Mouse (Mus musculus) hindbrain, embryonic 14.5 days (tissue): ENCODE data around the gene Tmem184a. TPM values are rescaled to one million over a fixed set of nuclear protein-coding genes. Genes with fewer than 3 reads are reported as not detected.

Source experiments
- ATAC-seq: fragments of 200-750 bp; cut with Nextera tagmentation; 2 replicates; pipeline ENCODE4 v1.8.0; 2017; ENCODE audit warnings: moderate number of reproducible peaks, mild to moderate bottlenecking, moderate TSS enrichment, moderate library complexity; ENCODE audit not compliant: low FRiP score
- DNase-seq: peaks from one replicate; pipeline ENCODE4 v3.0.0-alpha.2; 2015; ENCODE audit warnings: low spot score
- H3K27ac ChIP-seq: fragments of 300-500 bp; sonication (generic); 2 replicates; pipeline ENCODE4 v1.5.1; 2014; ENCODE audit warnings: mild to moderate bottlenecking, moderate library complexity
- H3K27me3 ChIP-seq: fragments of 300-500 bp; sonication (generic); 2 replicates; pipeline ENCODE4 v1.6.1; 2014; ENCODE audit warnings: mild to moderate bottlenecking, low read length, mixed read lengths; ENCODE audit not compliant: control insufficient read depth, insufficient read depth
- H3K36me3 ChIP-seq: fragments of 300-500 bp; sonication (generic); replicated peaks from 2 replicates; pipeline ENCODE4 v1.6.1; 2014; ENCODE audit not compliant: control insufficient read depth, insufficient read depth
- H3K4me1 ChIP-seq: fragments of 300-500 bp; sonication (generic); replicated peaks from 2 replicates; pipeline ENCODE4 v1.6.1; 2014; ENCODE audit warnings: antibody characterized with exemption, low read length, mixed read lengths; ENCODE audit not compliant: control insufficient read depth, insufficient read depth
- H3K4me2 ChIP-seq: fragments of 300-500 bp; sonication (generic); replicated peaks from 2 replicates; pipeline ENCODE4 v1.6.1; 2014; ENCODE audit warnings: mild to moderate bottlenecking, moderate library complexity
- H3K4me3 ChIP-seq: fragments of 300-500 bp; sonication (generic); replicated peaks from 2 replicates; pipeline ENCODE4 v1.5.1; 2014; ENCODE audit warnings: mild to moderate bottlenecking, low read length
- H3K9ac ChIP-seq: fragments of 300-500 bp; sonication (generic); 2 replicates; pipeline ENCODE4 v1.6.1; 2014
- H3K9me3 ChIP-seq: fragments of 300-500 bp; sonication (generic); 2 replicates; pipeline ENCODE4 v1.6.1; 2016; ENCODE audit warnings: low read length; ENCODE audit not compliant: control insufficient read depth
- WGBS: fragments of 180-500 bp; shearing (Covaris S2); extraction: QIAGEN DNeasy Blood & Tissue Kit; methylation state at CpG from one replicate; pipeline ENCODE4 v1.1.7; 2014; 5-methylcytosine and 5-hydroxymethylcytosine counted together
- polyA plus RNA-seq: library from polyadenylated mRNA; unstranded; fragments of >200 nt; fragmentation: Nextera tagmentation; extraction: Ambion mirVana; gene quantifications from 2 replicates; pipeline ENCODE4 v1.2.1, GENCODE M21; 2014

Tmem184a gene
- polyA plus RNA-seq, 1 experiment from 2014 or later: not detected

DNA sequence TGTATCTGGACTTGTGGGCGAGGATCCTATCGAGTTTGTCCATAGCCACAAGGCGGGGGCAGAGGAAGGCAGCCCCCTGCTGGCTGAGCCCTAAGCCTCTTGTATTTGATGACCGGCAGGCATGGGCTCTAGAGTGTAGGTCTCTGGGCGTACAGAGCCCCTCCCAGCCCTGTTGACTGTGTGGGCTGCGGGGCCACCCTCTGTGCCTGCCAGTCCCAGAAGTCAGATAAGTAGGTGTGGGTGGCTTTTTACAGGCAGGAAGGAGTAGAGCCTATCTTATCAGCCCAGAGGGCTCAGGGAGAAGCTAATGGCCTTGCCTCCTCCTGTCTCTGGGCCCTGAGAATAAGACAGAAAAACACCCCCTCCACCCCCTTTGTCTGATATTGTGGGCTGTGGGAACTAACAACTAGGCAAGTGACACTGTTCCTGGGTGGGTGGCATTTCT, 15.6 kb downstream of the Tmem184a start:
- no peak overlapping the region for H3K4me3 ChIP-seq
- no peaks in the 10 kb centered on the region for H3K9me3 ChIP-seq
- ATAC-seq: no peak
- 10% methylated on average over 6 of the region's 6 CpGs for WGBS
- no peak for DNase-seq
- H3K27ac ChIP-seq: no peak overlapping the region
- H3K27me3 ChIP-seq: no peaks in the 10 kb centered on the region
- H3K4me1 ChIP-seq: peaks cover 3% of the 10 kb centered on the region
- H3K9ac ChIP-seq: no peak overlapping the region
- peaks cover 30% of the 10 kb centered on the region for H3K36me3 ChIP-seq
- H3K4me2 ChIP-seq: no peak overlapping the region

- Histone ChIP-seq H3K9me3 (no peaks in the 10 kb centered on the region), H3K27me3 (no peaks in the 10 kb centered on the region), H3K4me2 (peak overlapping the region; percentile 28; the same call in 1 of the 2 replicates), H3K36me3 (peaks cover 30% of the 10 kb centered on the region), H3K9ac (no peak overlapping the region), H3K27ac (no peak overlapping the region), H3K4me3 (no peak overlapping the region), H3K4me1 (peaks cover 8% of the 10 kb centered on the region)
- 9% methylated on average over 12 of the region's 12 CpGs for WGBS
- peak; percentile 36 for DNase-seq
- peak; percentile 41; the same call in 1 of the 2 replicates for ATAC-seq
Measured at GRCm38 (mm10) chr5:139803601-139804102, 16.1 kb downstream of the Tmem184a start.

- H3K36me3 ChIP-seq: peaks cover 30% of the 10 kb centered on the region
- H3K4me2 ChIP-seq: no peak overlapping the region
- WGBS: 81% methylated on average over 8 of the region's 8 CpGs
- peaks cover 12% of the 10 kb centered on the region for H3K4me1 ChIP-seq
- no peaks in the 10 kb centered on the region for H3K9me3 ChIP-seq
- ATAC-seq (no peak), DNase-seq (no peak)
- H3K9ac ChIP-seq: no peak overlapping the region
- no peaks in the 10 kb centered on the region for H3K27me3 ChIP-seq
- H3K27ac ChIP-seq: no peak overlapping the region
- H3K4me3 ChIP-seq: no peak overlapping the region
Measured at GRCm38 (mm10) chr5:139803165-139803564, 16.6 kb downstream of the Tmem184a start.

GRCm38 (mm10) chr5:139801880-139802279, 17.8 kb downstream of the Tmem184a start:
- Histone ChIP-seq H3K9ac (no peak overlapping the region), H3K27ac (no peak overlapping the region), H3K36me3 (peaks cover 30% of the 10 kb centered on the region), H3K4me1 (peaks cover 25% of the 10 kb centered on the region), H3K9me3 (no peaks in the 10 kb centered on the region), H3K4me3 (no peak overlapping the region), H3K4me2 (no peak overlapping the region), H3K27me3 (no peaks in the 10 kb centered on the region)
- WGBS: 93% methylated on average over 10 of the region's 10 CpGs
- no peak for ATAC-seq
- DNase-seq: no peak

DNA sequence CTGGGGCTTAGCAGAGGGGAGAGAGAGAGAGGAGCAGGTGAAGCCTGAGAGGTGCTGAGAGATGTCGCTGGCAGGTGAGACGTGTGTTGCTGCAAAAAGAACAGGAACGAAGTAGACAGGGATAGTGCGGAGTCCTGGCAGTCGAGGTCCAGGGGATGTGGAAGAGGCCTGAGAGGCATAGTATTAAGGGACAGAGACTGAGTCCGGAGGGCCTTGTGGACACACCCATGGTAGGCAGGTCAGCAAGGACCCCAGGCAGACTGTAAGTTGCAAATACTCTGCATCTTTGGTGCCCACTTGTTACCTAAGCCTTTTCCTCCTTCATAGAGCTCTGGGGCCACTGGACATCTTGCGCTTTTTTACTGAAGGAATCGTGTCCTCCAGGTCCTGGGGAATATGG, 18.5 kb downstream of the Tmem184a start:
- H3K9me3 ChIP-seq: no peaks in the 10 kb centered on the region
- no peak overlapping the region for H3K9ac ChIP-seq
- H3K36me3 ChIP-seq: peaks cover 30% of the 10 kb centered on the region
- DNase-seq: no peak
- no peaks in the 10 kb centered on the region for H3K27me3 ChIP-seq
- ATAC-seq: no peak
- H3K4me3 ChIP-seq: no peak overlapping the region
- H3K4me2 ChIP-seq: no peak overlapping the region
- peaks cover 30% of the 10 kb centered on the region for H3K4me1 ChIP-seq
- H3K27ac ChIP-seq: no peak overlapping the region
- WGBS: 92% methylated on average over 8 of the region's 8 CpGs

- Histone ChIP-seq H3K36me3 (peaks cover 30% of the 10 kb centered on the region), H3K27ac (no peak overlapping the region), H3K4me1 (peaks cover 30% of the 10 kb centered on the region), H3K4me2 (no peak overlapping the region), H3K27me3 (no peaks in the 10 kb centered on the region), H3K4me3 (no peak overlapping the region), H3K9ac (no peak overlapping the region), H3K9me3 (no peaks in the 10 kb centered on the region)
- WGBS: 88% methylated on average over 33 of the region's 33 CpGs
- DNase-seq: no peak
- no peak for ATAC-seq
Measured at GRCm38 (mm10) chr5:139799801-139800590, 19.7 kb downstream of the Tmem184a start.

GRCm38 (mm10) chr5:139799041-139799440, 20.7 kb downstream of the Tmem184a start:
- no peak overlapping the region for H3K4me3 ChIP-seq
- no peak for ATAC-seq
- peak overlapping the region; percentile 60 for H3K9ac ChIP-seq
- H3K4me1 ChIP-seq: peaks cover 30% of the 10 kb centered on the region
- H3K27me3 ChIP-seq: no peaks in the 10 kb centered on the region
- no peak for DNase-seq
- H3K27ac ChIP-seq: peak overlapping the region; percentile 94
- peaks cover 30% of the 10 kb centered on the region for H3K36me3 ChIP-seq
- no peaks in the 10 kb centered on the region for H3K9me3 ChIP-seq
- H3K4me2 ChIP-seq: peak overlapping the region; percentile 72
- WGBS: 93% methylated on average over 9 of the region's 9 CpGs

- peaks cover 30% of the 10 kb centered on the region for H3K4me1 ChIP-seq
- peak overlapping the region; percentile 60 for H3K9ac ChIP-seq
- H3K4me3 ChIP-seq: peak overlapping the region; percentile 30
- H3K36me3 ChIP-seq: peaks cover 30% of the 10 kb centered on the region
- ATAC-seq: no peak
- no peak for DNase-seq
- 30% methylated on average over 12 of the region's 12 CpGs for WGBS
- peak overlapping the region; percentile 94 for H3K27ac ChIP-seq
- H3K9me3 ChIP-seq: no peaks in the 10 kb centered on the region
- H3K27me3 ChIP-seq: no peaks in the 10 kb centered on the region
- peak overlapping the region; percentile 72 for H3K4me2 ChIP-seq
Measured at GRCm38 (mm10) chr5:139798168-139798900, 21.4 kb downstream of the Tmem184a start.

- peaks cover 32% of the 10 kb centered on the region for H3K4me1 ChIP-seq
- WGBS: 13% methylated on average over 11 of the region's 11 CpGs
- H3K27ac ChIP-seq: peak overlapping the region; percentile 94
Measured at GRCm38 (mm10) chr5:139797473-139798167, 22.1 kb downstream of the Tmem184a start.

More at GRCm38 (mm10) chr5:139797473-139798167, 22.1 kb downstream of the Tmem184a start:
- Histone ChIP-seq H3K4me3 (peak overlapping the region; percentile 30), H3K9me3 (no peaks in the 10 kb centered on the region), H3K36me3 (peaks cover 30% of the 10 kb centered on the region), H3K27me3 (no peaks in the 10 kb centered on the region; the same call in 1 of the 2 replicates), H3K4me2 (peak overlapping the region; percentile 72), H3K9ac (peak overlapping the region; percentile 60)
- DNase-seq (peak; percentile 95), ATAC-seq (peak; percentile 89)
